Mouse (Mus musculus) MEL (cell line): ENCODE measurements around the gene Tjp1.

ENCODE experiments used
- BHLHE40 ChIP-seq: IDR thresholded peaks from 2 replicates; pipeline ENCODE4 v1.6.1; 2012; ENCODE audit warnings: low read depth, mild to moderate bottlenecking, inconsistent platforms, low read length, improper control_type of control experiment, borderline replicate concordance
- CTCF ChIP-seq, 3 experiments: IDR thresholded peaks in 2 of 3; conservative IDR thresholded peaks in 1 of 3; 2 replicates each; pipeline ENCODE4 v1.5.1; 2011 to 2012; ENCODE audit warnings: low read length in 3 of 3, low read depth in 2 of 3, mild to moderate bottlenecking in 2 of 3, improper control_type of control experiment in 1 of 3, inconsistent platforms in 1 of 3, mixed read lengths in 1 of 3, moderate library complexity in 1 of 3; ENCODE audit not compliant: control insufficient read depth in 1 of 3, insufficient read depth in 1 of 3, poor library complexity in 1 of 3, severe bottlenecking in 1 of 3
- ETS1 ChIP-seq: IDR thresholded peaks from 2 replicates; pipeline ENCODE4 v1.6.1; 2012; ENCODE audit warnings: low read depth, mild to moderate bottlenecking, inconsistent platforms, low read length, improper control_type of control experiment, moderate library complexity
- KAT2A ChIP-seq: conservative IDR thresholded peaks from 2 replicates; pipeline ENCODE4 v1.6.1; 2012; ENCODE audit warnings: low read depth, low read length, improper control_type of control experiment, inconsistent platforms
- MEF2A ChIP-seq: IDR thresholded peaks from 2 replicates; pipeline ENCODE4 v1.6.1; 2014; ENCODE audit warnings: low read depth, mild to moderate bottlenecking, inconsistent platforms, low read length, improper control_type of control experiment; ENCODE audit not compliant: poor library complexity, insufficient replicate concordance, severe bottlenecking; ENCODE audit errors: extremely low read depth
- NELFE ChIP-seq: IDR thresholded peaks from 2 replicates; pipeline ENCODE4 v1.6.1; 2011; ENCODE audit warnings: low read depth, low read length, improper control_type of control experiment
- POLR2AphosphoS2 ChIP-seq: IDR thresholded peaks from 2 replicates; pipeline ENCODE4 v1.6.1; 2011; ENCODE audit warnings: low read length, improper control_type of control experiment
- RAD21 ChIP-seq: IDR thresholded peaks from 2 replicates; pipeline ENCODE4 v1.6.1; 2011; ENCODE audit warnings: mild to moderate bottlenecking, low read depth, low read length, improper control_type of control experiment
- ZC3H11A ChIP-seq: IDR thresholded peaks from 2 replicates; pipeline ENCODE4 v1.6.1; 2012; ENCODE audit warnings: low read depth, mild to moderate bottlenecking, inconsistent platforms, low read length, improper control_type of control experiment
- ZMIZ1 ChIP-seq: IDR thresholded peaks from 2 replicates; pipeline ENCODE4 v1.6.1; 2012; ENCODE audit warnings: low read depth, mild to moderate bottlenecking, inconsistent platforms, low read length, improper control_type of control experiment, moderate library complexity

DNA sequence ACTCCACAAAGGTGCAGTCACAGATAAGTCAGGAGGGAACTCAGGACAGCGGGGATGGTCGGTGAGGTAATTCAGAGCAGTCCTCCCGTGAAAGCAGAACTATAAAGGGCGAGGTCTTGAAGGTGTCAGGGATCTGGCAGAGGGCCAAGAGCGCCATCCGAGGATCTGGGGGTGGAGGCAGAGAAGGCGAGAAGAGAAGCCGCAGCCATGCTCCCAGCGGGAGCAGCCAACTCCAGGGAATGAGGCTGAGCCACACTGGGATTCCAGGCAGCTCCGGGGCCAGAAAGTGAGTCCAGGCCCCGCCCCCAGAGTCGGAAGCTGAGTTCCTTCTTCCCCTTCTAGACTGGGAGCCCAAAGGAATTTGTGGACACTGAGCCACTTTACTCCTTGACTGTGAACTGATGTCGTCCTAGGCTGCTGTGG is 41.3 kb downstream of the Tjp1 start:
- TF ChIP-seq RAD21 = no peak
- no peak for TF ChIP-seq NELFE
- no peak for TF ChIP-seq POLR2AphosphoS2
- no peak for TF ChIP-seq BHLHE40
- TF ChIP-seq ZC3H11A = no peak
- no peak for TF ChIP-seq ZMIZ1
- no peak for TF ChIP-seq CTCF (IDR thresholded peaks at IDR 0.05 in 2 of 3, conservative IDR thresholded peaks at IDR 0.05 in 1 of 3; ENCODE audit: control insufficient read depth in 1 of 3, insufficient read depth in 1 of 3, low read depth in 2 of 3, low read length in 3 of 3, poor library complexity in 1 of 3, severe bottlenecking in 1 of 3)
- TF ChIP-seq MEF2A = no peak
- no peak for TF ChIP-seq ETS1
- no peak for TF ChIP-seq KAT2A
